Mouse (Mus musculus) liver, embryonic 14.5 days (tissue): ENCODE results near the gene Apobec4. TPM values are rescaled to one million over a fixed set of nuclear protein-coding genes. Genes with fewer than 3 reads are reported as not detected.

Source experiments
- ATAC-seq: fragments of 200-750 bp; cut with Nextera tagmentation; 2 replicates; pipeline ENCODE4 v1.8.0; 2017; ENCODE audit warnings: moderate number of reproducible peaks, mild to moderate bottlenecking, moderate library complexity; ENCODE audit not compliant: insufficient read depth
- DNase-seq, 3 experiments: peaks; one replicate each; pipeline ENCODE4 v3.0.0-alpha.2; 2012 to 2013; ENCODE audit warnings: low read depth in 3 of 3, low spot score in 3 of 3
- H3K27ac ChIP-seq: fragments of 300-500 bp; sonication (generic); 2 replicates; pipeline ENCODE4 v1.5.1; 2014; ENCODE audit warnings: moderate library complexity, mild to moderate bottlenecking, control low read depth, inconsistent platforms
- H3K27me3 ChIP-seq: fragments of 300-500 bp; sonication (generic); 2 replicates; pipeline ENCODE4 v1.6.1; 2014; ENCODE audit warnings: mild to moderate bottlenecking, low read length, moderate library complexity; ENCODE audit not compliant: control insufficient read depth, insufficient read depth
- H3K36me3 ChIP-seq: fragments of 300-500 bp; sonication (generic); replicated peaks from 2 replicates; pipeline ENCODE4 v1.6.1; 2014; ENCODE audit warnings: low read depth; ENCODE audit not compliant: control insufficient read depth, insufficient read depth
- H3K4me1 ChIP-seq, 2 experiments: fragments of 200-500 bp in 1 of 2; fragments of 300-500 bp in 1 of 2; sonication (generic) in 1 of 2; replicated peaks; 2 replicates each; pipeline ENCODE4 v1.6.1; 2012 to 2014; ENCODE audit warnings: antibody characterized with exemption in 1 of 2, inconsistent platforms in 1 of 2, low read length in 1 of 2; ENCODE audit not compliant: control insufficient read depth in 2 of 2, insufficient read depth in 2 of 2
- H3K4me2 ChIP-seq: fragments of 300-500 bp; sonication (generic); 2 replicates; pipeline ENCODE4 v1.6.1; 2014; ENCODE audit warnings: low read depth, mild to moderate bottlenecking, control low read depth, moderate library complexity
- H3K4me3 ChIP-seq, 2 experiments: fragments of 200-500 bp in 1 of 2; fragments of 300-500 bp in 1 of 2; sonication (generic) in 1 of 2; 2 replicates each; pipeline ENCODE4 v1.5.1; 2012 to 2014; ENCODE audit warnings: low read depth in 2 of 2, low read length in 2 of 2, mild to moderate bottlenecking in 2 of 2, control low read depth in 1 of 2, inconsistent platforms in 1 of 2, moderate library complexity in 1 of 2; ENCODE audit not compliant: insufficient read depth in 1 of 2
- H3K9ac ChIP-seq: fragments of 300-500 bp; sonication (generic); replicated peaks from 2 replicates; pipeline ENCODE4 v1.6.1; 2014; ENCODE audit warnings: mild to moderate bottlenecking, control low read depth, moderate library complexity
- H3K9me3 ChIP-seq: fragments of 300-500 bp; sonication (generic); 2 replicates; pipeline ENCODE4 v1.6.1; 2016; ENCODE audit warnings: low read length, mixed read lengths; ENCODE audit not compliant: control insufficient read depth
- CTCF ChIP-seq: IDR thresholded peaks from 2 replicates; pipeline ENCODE4 v1.5.1; 2016; ENCODE audit warnings: antibody characterized with exemption, low read depth, control low read depth
- EP300 ChIP-seq: IDR thresholded peaks from 2 replicates; pipeline ENCODE4 v1.6.1; 2016; ENCODE audit warnings: antibody characterized with exemption, low read depth
- WGBS: fragments of 180-500 bp; shearing (Covaris S2); extraction: QIAGEN DNeasy Blood & Tissue Kit; methylation state at CpG from one replicate; pipeline ENCODE4 v1.1.7; 2014; ENCODE audit not compliant: insufficient replicate concordance; 5-methylcytosine and 5-hydroxymethylcytosine counted together
- polyA plus RNA-seq, 2 experiments: library from polyadenylated mRNA; depleted of rRNA in 1 of 2; stranded (reverse) in 1 of 2; unstranded in 1 of 2; fragments of >200 nt; fragmentation: Nextera tagmentation in 1 of 2; extraction: Ambion mirVana in 1 of 2; gene quantifications; 2 replicates each; pipeline versions ENCODE4 v1.2.1 to v1.2.3; 2012 to 2014

Gene Apobec4
- polyA plus RNA-seq, 2 experiments, result not detected

GRCm38 (mm10) chr1:152786953-152787352, 36.6 kb downstream of the Apobec4 start:
- Histone ChIP-seq H3K36me3 (no peaks in the 10 kb centered on the region), H3K4me1 (peaks cover 0 to 5% of the 10 kb centered on the region in 2 experiments; a peak in 1 of 4 replicates), H3K9ac (no peak overlapping the region), H3K27me3 (no peaks in the 10 kb centered on the region), H3K27ac (no peak overlapping the region), H3K9me3 (no peaks in the 10 kb centered on the region), H3K4me2 (no peak overlapping the region), H3K4me3 (no peak overlapping the region)
- ATAC-seq (no peak), DNase-seq (no peak)
- WGBS, result 60% methylated on average over 4 of the region's 4 CpGs
- TF ChIP-seq EP300 (no peak), CTCF (no peak)

DNA sequence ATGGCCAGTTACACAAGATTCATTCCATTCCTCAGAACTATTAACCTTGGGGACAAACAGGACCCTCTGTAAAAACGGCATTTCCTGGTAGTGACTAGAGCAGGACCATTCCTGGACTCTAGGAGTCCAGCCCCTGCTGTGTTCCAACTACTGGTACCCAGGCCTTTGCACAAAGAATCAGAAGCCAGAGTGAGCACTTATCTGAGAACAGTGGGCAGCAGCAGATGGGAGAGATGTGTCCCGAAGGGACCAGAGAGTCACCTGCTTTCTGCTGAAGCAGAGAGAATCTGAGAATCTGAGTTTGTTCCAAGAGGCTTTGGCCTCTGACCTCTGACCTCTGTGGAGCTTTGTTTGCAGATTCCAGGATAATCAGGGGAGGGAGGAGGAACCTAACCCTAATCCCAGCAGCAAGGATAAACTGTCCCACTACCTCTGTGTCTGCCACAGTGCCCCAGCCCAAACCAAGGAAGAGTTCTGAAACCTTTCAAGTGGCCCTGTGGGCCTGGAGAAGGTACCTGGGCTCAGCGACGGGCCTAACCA, 37.8 kb downstream of the Apobec4 start:
- WGBS, result 43% methylated on average over 4 of the region's 4 CpGs
- Histone ChIP-seq H3K4me2 (no peak overlapping the region), H3K4me3 (no peak overlapping the region), H3K27ac (no peak overlapping the region), H3K36me3 (no peaks in the 10 kb centered on the region), H3K9ac (no peak overlapping the region), H3K4me1 (peaks cover 0 to 5% of the 10 kb centered on the region in 2 experiments; a peak in 1 of 4 replicates), H3K9me3 (no peaks in the 10 kb centered on the region), H3K27me3 (no peaks in the 10 kb centered on the region)
- DNase-seq (no peak), ATAC-seq (no peak)
- no peak for TF ChIP-seq EP300
- TF ChIP-seq CTCF, result no peak

GRCm38 (mm10) chr1:152790254-152790653, 39.9 kb downstream of the Apobec4 start:
- Histone ChIP-seq H3K9ac (no peak overlapping the region), H3K27me3 (no peaks in the 10 kb centered on the region), H3K27ac (no peak overlapping the region), H3K9me3 (no peaks in the 10 kb centered on the region), H3K4me2 (peak overlapping the region; percentile 26; the same call in 1 of the 2 replicates), H3K36me3 (no peaks in the 10 kb centered on the region), H3K4me1 (peaks cover 0 to 6% of the 10 kb centered on the region in 2 experiments; a peak in 1 of 4 replicates), H3K4me3 (no peak overlapping the region)
- TF ChIP-seq CTCF (peak; percentile 72), EP300 (no peak)
- 20% methylated on average over 12 of the region's 12 CpGs for WGBS
- DNase-seq (peak in 1 of 3 experiments; percentile 54), ATAC-seq (peak; percentile 47; the same call in 1 of the 2 replicates)

DNA sequence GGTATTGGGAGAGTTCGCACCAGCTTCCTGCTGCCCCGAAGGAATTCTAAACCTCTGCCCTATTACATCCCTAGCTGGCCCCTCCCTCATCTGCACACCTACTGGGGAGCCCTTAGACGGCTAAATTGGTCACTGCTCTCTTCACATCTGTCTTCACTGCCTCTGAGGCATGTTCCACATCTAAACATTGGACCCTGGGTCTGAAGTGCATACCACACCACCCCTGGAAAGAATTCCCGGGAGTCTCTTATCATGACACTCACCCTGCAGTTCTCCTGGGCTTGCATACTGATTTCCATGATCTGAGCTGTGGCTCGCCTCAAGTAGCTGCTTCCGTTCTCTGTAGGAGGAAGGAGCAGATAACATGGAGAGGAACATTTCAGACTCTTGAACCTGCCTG, 40.5 kb downstream of the Apobec4 start:
- no peak overlapping the region for H3K27ac ChIP-seq
- H3K4me1 ChIP-seq, result peaks cover 0 to 10% of the 10 kb centered on the region in 2 experiments; a peak in 2 of 4 replicates
- no peaks in the 10 kb centered on the region for H3K9me3 ChIP-seq
- no peaks in the 10 kb centered on the region for H3K36me3 ChIP-seq
- DNase-seq (no peak), ATAC-seq (no peak)
- H3K27me3 ChIP-seq, result no peaks in the 10 kb centered on the region
- peak overlapping the region; percentile 26; the same call in 1 of the 2 replicates for H3K4me2 ChIP-seq
- no peak overlapping the region for H3K9ac ChIP-seq
- WGBS, result 13% methylated on average over 6 of the region's 6 CpGs
- H3K4me3 ChIP-seq, result no peak overlapping the region
- TF ChIP-seq CTCF, result no peak
- TF ChIP-seq EP300, result no peak

DNA sequence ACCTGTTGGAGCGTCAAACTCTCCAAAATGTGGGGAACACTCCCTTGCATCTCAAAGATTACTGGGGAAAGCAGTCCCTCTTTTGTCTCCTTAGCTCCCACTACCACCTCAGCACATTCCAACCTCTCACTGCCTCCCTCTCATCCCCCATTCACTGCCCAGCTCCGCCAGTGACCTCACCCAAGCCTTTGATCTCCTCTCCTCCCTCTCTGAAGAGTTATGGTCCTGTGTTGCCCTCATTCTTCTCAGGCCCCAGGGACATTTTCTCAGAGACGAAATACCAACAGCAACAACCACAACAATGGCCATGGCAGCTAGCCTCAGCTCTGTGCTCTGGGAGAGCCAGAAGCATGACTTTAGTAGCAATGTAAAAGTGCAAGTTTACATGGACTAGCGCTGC, 40.9 kb downstream of the Apobec4 start:
- Histone ChIP-seq H3K9me3 (no peaks in the 10 kb centered on the region), H3K27me3 (no peaks in the 10 kb centered on the region), H3K36me3 (no peaks in the 10 kb centered on the region), H3K4me1 (peaks cover 0 to 14% of the 10 kb centered on the region in 2 experiments; a peak in 2 of 4 replicates), H3K27ac (no peak overlapping the region), H3K4me2 (no peak overlapping the region), H3K9ac (no peak overlapping the region), H3K4me3 (no peak overlapping the region)
- 52% methylated on average over 4 of the region's 4 CpGs for WGBS
- DNase-seq (no peak), ATAC-seq (no peak)
- TF ChIP-seq EP300 (no peak), CTCF (no peak)
